Mouse (Mus musculus): Measurements from ENCODE around the gene Krtap9-3. TPM values are rescaled to one million over a fixed set of nuclear protein-coding genes. Genes with fewer than 3 reads are reported as not detected.

The Krtap9-3 gene
- total and polyA plus RNA-seq, 2 experiments from 2014 or later: not detected

GRCm38 (mm10) chr11:99550765-99551164, 47.1 kb downstream of the Krtap9-3 start, which contains the start of gene Krtap3-3:
TSS of gene Krtap3-3 (minus strand) at chr11:99550865.
- no peak for TF ChIP-seq CTCF (IDR thresholded peaks at IDR 0.05; ENCODE audit: low read depth)
- WGBS: 46% methylated on average over 4 of the region's 4 CpGs
- Histone ChIP-seq H3K36me3 (ENCODE audit: insufficient read depth) (no peaks in the 10 kb centered on the region), H3K4me3 (ENCODE audit: low read depth, low read length) (no peak within 1 kb of the TSS), H3K27me3 (ENCODE audit: insufficient read depth, low read length) (no peaks in the 10 kb centered on the region), H3K27ac (ENCODE audit: low read depth, low read length) (no peak within 1 kb of the TSS), H3K4me1 (ENCODE audit: insufficient read depth) (no peaks in the 10 kb centered on the region), H3K9me3 (ENCODE audit: low read length) (no peaks in the 10 kb centered on the region), H3K9ac (no peak within 1 kb of the TSS), H3K4me2 (ENCODE audit: low read depth) (no peak within 1 kb of the TSS)
- no peak for ATAC-seq
- no peak for DNase-seq

DNA sequence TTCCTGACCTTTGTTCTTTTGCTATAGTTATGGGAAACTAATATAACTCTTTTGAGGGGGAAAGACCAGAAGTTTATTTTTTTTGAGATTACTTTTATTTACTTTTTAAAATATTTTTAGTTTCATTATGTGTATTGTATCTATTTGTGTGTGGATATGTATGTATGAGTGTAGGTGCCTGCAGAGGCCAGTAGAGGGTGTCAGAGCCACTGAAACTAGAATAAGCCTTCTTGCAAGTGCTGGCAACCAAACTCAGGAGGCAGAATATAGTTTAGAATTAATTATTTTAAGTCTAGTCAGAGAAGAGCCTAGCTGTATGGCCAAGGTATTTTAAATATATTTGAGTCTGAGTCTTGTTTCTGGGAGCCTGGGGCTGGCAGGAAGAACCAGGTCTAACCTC, 50.0 kb downstream of the Krtap9-3 start:
- no peak overlapping the region for H3K27ac ChIP-seq (ENCODE audit: low read depth, low read length)
- H3K4me2 ChIP-seq (ENCODE audit: low read depth): no peak overlapping the region
- ATAC-seq: no peak
- H3K4me1 ChIP-seq (ENCODE audit: insufficient read depth): no peaks in the 10 kb centered on the region
- TF ChIP-seq CTCF (IDR thresholded peaks at IDR 0.05; ENCODE audit: low read depth): no peak
- no peak overlapping the region for H3K4me3 ChIP-seq (ENCODE audit: low read depth, low read length)
- H3K36me3 ChIP-seq (ENCODE audit: insufficient read depth): no peaks in the 10 kb centered on the region
- no peaks in the 10 kb centered on the region for H3K9me3 ChIP-seq (ENCODE audit: low read length)
- H3K9ac ChIP-seq: no peak overlapping the region
- DNase-seq: no peak
- no peaks in the 10 kb centered on the region for H3K27me3 ChIP-seq (ENCODE audit: insufficient read depth, low read length)

Other genes with a start within 250 kb of the Krtap9-3 start
Only the 30 nearest of the 36 such genes appear.
- gene Krt12, start 175.8 kb downstream of the Krtap9-3 start, total RNA-seq (2014; rRNA removed): 0.14 and 1.6 TPM in 2 replicates
- 1.3 and 2.0 TPM in 2 replicates for gene Krt12, start 175.8 kb downstream of the Krtap9-3 start, polyA plus RNA-seq (2015; fragmentation: Nextera tagmentation; extraction: Ambion mirVana)
- not detected in 2 replicates for gene Krt20, start 160.0 kb downstream of the Krtap9-3 start, total RNA-seq (2014; rRNA removed)
- 0.09 and 0.10 TPM in 2 replicates for gene Krt20, start 160.0 kb downstream of the Krtap9-3 start, polyA plus RNA-seq (2015; fragmentation: Nextera tagmentation; extraction: Ambion mirVana)
- gene Krt23, start 105.0 kb downstream of the Krtap9-3 start, total RNA-seq (2014; rRNA removed): 0.08 TPM in 1 of 2 replicates, not detected in the other
- gene Krt23, start 105.0 kb downstream of the Krtap9-3 start, polyA plus RNA-seq (2015; fragmentation: Nextera tagmentation; extraction: Ambion mirVana): 0.20 and 0.53 TPM in 2 replicates
- gene Krt39, start 76.8 kb downstream of the Krtap9-3 start, total RNA-seq (2014; rRNA removed): not detected in 2 replicates
- not detected in 2 replicates for gene Krt39, start 76.8 kb downstream of the Krtap9-3 start, polyA plus RNA-seq (2015; fragmentation: Nextera tagmentation; extraction: Ambion mirVana)
- not detected in 2 replicates for gene Krt40, start 54.9 kb downstream of the Krtap9-3 start, total RNA-seq (2014; rRNA removed)
- gene Krt40, start 54.9 kb downstream of the Krtap9-3 start, polyA plus RNA-seq (2015; fragmentation: Nextera tagmentation; extraction: Ambion mirVana): not detected in 2 replicates
- not detected in 2 replicates for gene Krtap3-3, start 47.2 kb downstream of the Krtap9-3 start, total RNA-seq (2014; rRNA removed)
- gene Krtap3-3, start 47.2 kb downstream of the Krtap9-3 start, polyA plus RNA-seq (2015; fragmentation: Nextera tagmentation; extraction: Ambion mirVana): not detected in 2 replicates
- not detected in 2 replicates for gene Krtap3-2, start 41.3 kb downstream of the Krtap9-3 start, total RNA-seq (2014; rRNA removed)
- not detected in 2 replicates for gene Krtap3-2, start 41.3 kb downstream of the Krtap9-3 start, polyA plus RNA-seq (2015; fragmentation: Nextera tagmentation; extraction: Ambion mirVana)
- gene Gm11939, start 38.6 kb downstream of the Krtap9-3 start, total RNA-seq (2014; rRNA removed): not detected in 2 replicates
- gene Gm11939, start 38.6 kb downstream of the Krtap9-3 start, polyA plus RNA-seq (2015; fragmentation: Nextera tagmentation; extraction: Ambion mirVana): not detected in 2 replicates
- not detected in 2 replicates for gene Krtap3-1, start 31.5 kb downstream of the Krtap9-3 start, total RNA-seq (2014; rRNA removed)
- not detected in 2 replicates for gene Krtap3-1, start 31.5 kb downstream of the Krtap9-3 start, polyA plus RNA-seq (2015; fragmentation: Nextera tagmentation; extraction: Ambion mirVana)
- gene Krtap1-5, start 17.1 kb downstream of the Krtap9-3 start, total RNA-seq (2014; rRNA removed): not detected in 2 replicates
- not detected in 2 replicates for gene Krtap1-5, start 17.1 kb downstream of the Krtap9-3 start, polyA plus RNA-seq (2015; fragmentation: Nextera tagmentation; extraction: Ambion mirVana)
- not detected in 2 replicates for gene Krtap1-4, start 14.5 kb downstream of the Krtap9-3 start, total RNA-seq (2014; rRNA removed)
- not detected in 2 replicates for gene Krtap1-4, start 14.5 kb downstream of the Krtap9-3 start, polyA plus RNA-seq (2015; fragmentation: Nextera tagmentation; extraction: Ambion mirVana)
- not detected in 2 replicates for gene Krtap1-3, start 6.8 kb downstream of the Krtap9-3 start, total RNA-seq (2014; rRNA removed)
- not detected in 2 replicates for gene Krtap1-3, start 6.8 kb downstream of the Krtap9-3 start, polyA plus RNA-seq (2015; fragmentation: Nextera tagmentation; extraction: Ambion mirVana)
- gene Gm11938, start 5.2 kb upstream of the Krtap9-3 start, total RNA-seq (2014; rRNA removed): not detected in 2 replicates
- gene Gm11938, start 5.2 kb upstream of the Krtap9-3 start, polyA plus RNA-seq (2015; fragmentation: Nextera tagmentation; extraction: Ambion mirVana): not detected in 2 replicates
- not detected in 2 replicates for gene Gm11937, start 12.1 kb upstream of the Krtap9-3 start, total RNA-seq (2014; rRNA removed)
- gene Gm11937, start 12.1 kb upstream of the Krtap9-3 start, polyA plus RNA-seq (2015; fragmentation: Nextera tagmentation; extraction: Ambion mirVana): not detected in 2 replicates
- not detected in 2 replicates for gene Krtap2-4, start 16.7 kb upstream of the Krtap9-3 start, total RNA-seq (2014; rRNA removed)
- gene Krtap2-4, start 16.7 kb upstream of the Krtap9-3 start, polyA plus RNA-seq (2015; fragmentation: Nextera tagmentation; extraction: Ambion mirVana): not detected in 2 replicates
- not detected in 2 replicates for gene Gm11562, start 22.3 kb upstream of the Krtap9-3 start, total RNA-seq (2014; rRNA removed)
- gene Gm11562, start 22.3 kb upstream of the Krtap9-3 start, polyA plus RNA-seq (2015; fragmentation: Nextera tagmentation; extraction: Ambion mirVana): not detected in 2 replicates
- not detected in 2 replicates for gene Krtap4-1, start 30.1 kb upstream of the Krtap9-3 start, total RNA-seq (2014; rRNA removed)
- not detected in 2 replicates for gene Krtap4-1, start 30.1 kb upstream of the Krtap9-3 start, polyA plus RNA-seq (2015; fragmentation: Nextera tagmentation; extraction: Ambion mirVana)
- not detected in 2 replicates for gene Krtap4-2, start 37.0 kb upstream of the Krtap9-3 start, total RNA-seq (2014; rRNA removed)
- not detected in 2 replicates for gene Krtap4-2, start 37.0 kb upstream of the Krtap9-3 start, polyA plus RNA-seq (2015; fragmentation: Nextera tagmentation; extraction: Ambion mirVana)
- not detected in 2 replicates for gene Krtap4-7, start 46.0 kb upstream of the Krtap9-3 start, total RNA-seq (2014; rRNA removed)
- gene Krtap4-7, start 46.0 kb upstream of the Krtap9-3 start, polyA plus RNA-seq (2015; fragmentation: Nextera tagmentation; extraction: Ambion mirVana): not detected in 2 replicates
- not detected in 2 replicates for gene Gm11555, start 52.1 kb upstream of the Krtap9-3 start, total RNA-seq (2014; rRNA removed)
- gene Gm11555, start 52.1 kb upstream of the Krtap9-3 start, polyA plus RNA-seq (2015; fragmentation: Nextera tagmentation; extraction: Ambion mirVana): not detected in 2 replicates
- gene Gm11563, start 60.9 kb upstream of the Krtap9-3 start, total RNA-seq (2014; rRNA removed): not detected in 2 replicates
- gene Gm11563, start 60.9 kb upstream of the Krtap9-3 start, polyA plus RNA-seq (2015; fragmentation: Nextera tagmentation; extraction: Ambion mirVana): not detected in 2 replicates
- gene Krtap4-6, start 67.9 kb upstream of the Krtap9-3 start, total RNA-seq (2014; rRNA removed): not detected in 2 replicates
- gene Krtap4-6, start 67.9 kb upstream of the Krtap9-3 start, polyA plus RNA-seq (2015; fragmentation: Nextera tagmentation; extraction: Ambion mirVana): not detected in 2 replicates
- gene Gm14190, start 92.6 kb upstream of the Krtap9-3 start, total RNA-seq (2014; rRNA removed): not detected in 2 replicates
- gene Gm14190, start 92.6 kb upstream of the Krtap9-3 start, polyA plus RNA-seq (2015; fragmentation: Nextera tagmentation; extraction: Ambion mirVana): not detected in 2 replicates
- not detected in 2 replicates for gene Gm14180, start 136.2 kb upstream of the Krtap9-3 start, total RNA-seq (2014; rRNA removed)
- gene Gm14180, start 136.2 kb upstream of the Krtap9-3 start, polyA plus RNA-seq (2015; fragmentation: Nextera tagmentation; extraction: Ambion mirVana): not detected in 2 replicates
- not detected in 2 replicates for gene Gm11595, start 174.8 kb upstream of the Krtap9-3 start, total RNA-seq (2014; rRNA removed)
- not detected in 2 replicates for gene Gm11595, start 174.8 kb upstream of the Krtap9-3 start, polyA plus RNA-seq (2015; fragmentation: Nextera tagmentation; extraction: Ambion mirVana)
- not detected in 2 replicates for gene Krtap4-8, start 182.6 kb upstream of the Krtap9-3 start, total RNA-seq (2014; rRNA removed)
- not detected in 2 replicates for gene Krtap4-8, start 182.6 kb upstream of the Krtap9-3 start, polyA plus RNA-seq (2015; fragmentation: Nextera tagmentation; extraction: Ambion mirVana)
- not detected in 2 replicates for gene Krtap4-9, start 187.1 kb upstream of the Krtap9-3 start, total RNA-seq (2014; rRNA removed)
- not detected in 2 replicates for gene Krtap4-9, start 187.1 kb upstream of the Krtap9-3 start, polyA plus RNA-seq (2015; fragmentation: Nextera tagmentation; extraction: Ambion mirVana)
- gene Gm11596, start 195.4 kb upstream of the Krtap9-3 start, total RNA-seq (2014; rRNA removed): not detected in 2 replicates
- not detected in 2 replicates for gene Gm11596, start 195.4 kb upstream of the Krtap9-3 start, polyA plus RNA-seq (2015; fragmentation: Nextera tagmentation; extraction: Ambion mirVana)
- gene Gm11569, start 200.8 kb upstream of the Krtap9-3 start, total RNA-seq (2014; rRNA removed): not detected in 2 replicates
- gene Gm11569, start 200.8 kb upstream of the Krtap9-3 start, polyA plus RNA-seq (2015; fragmentation: Nextera tagmentation; extraction: Ambion mirVana): not detected in 2 replicates
- not detected in 2 replicates for gene Gm11554, start 206.3 kb upstream of the Krtap9-3 start, total RNA-seq (2014; rRNA removed)
- gene Gm11554, start 206.3 kb upstream of the Krtap9-3 start, polyA plus RNA-seq (2015; fragmentation: Nextera tagmentation; extraction: Ambion mirVana): not detected in 2 replicates